Mouse (Mus musculus) thymus, postnatal 36 days (tissue): ENCODE measurements around the gene Rundc1.
"Not testable (repeated sequence)": the region's sequence is repeated elsewhere in the genome, so short reads cannot be mapped to it uniquely, and the experiment has no call there.

Experiments used
- DNase-seq, 2 experiments: peaks; one replicate each; pipeline ENCODE4 v3.0.0; 2022; ENCODE audit warnings: mixed read lengths in 2 of 2

Gene Rundc1

GRCm38 (mm10) chr11:101446319-101446718 lies 21.4 kb downstream of the Rundc1 start:
- no peak for DNase-seq

DNA sequence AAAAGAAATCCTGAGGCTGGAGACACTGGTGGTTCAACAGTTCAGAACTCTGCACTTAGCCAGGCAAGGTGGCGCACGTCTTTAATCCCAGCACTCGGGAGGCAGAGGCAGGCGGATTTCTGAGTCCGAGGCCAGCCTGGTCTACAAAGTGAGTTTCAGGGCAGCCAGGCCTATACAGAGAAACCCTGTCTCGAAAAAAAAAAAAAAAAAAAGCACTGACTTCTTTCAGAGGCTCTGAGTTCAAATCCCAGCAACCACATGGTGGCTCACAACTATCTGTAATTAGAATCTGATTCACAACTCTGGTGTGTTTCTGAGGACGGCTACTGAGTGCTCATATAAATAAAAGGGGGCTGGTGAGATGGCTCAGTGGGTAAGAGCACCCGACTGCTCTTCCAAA lies 22.0 kb downstream of the Rundc1 start:
- DNase-seq, result not testable (repeated sequence)

GRCm38 (mm10) chr11:101447786-101448185 lies 22.9 kb downstream of the Rundc1 start:
- DNase-seq, result no peak

DNA sequence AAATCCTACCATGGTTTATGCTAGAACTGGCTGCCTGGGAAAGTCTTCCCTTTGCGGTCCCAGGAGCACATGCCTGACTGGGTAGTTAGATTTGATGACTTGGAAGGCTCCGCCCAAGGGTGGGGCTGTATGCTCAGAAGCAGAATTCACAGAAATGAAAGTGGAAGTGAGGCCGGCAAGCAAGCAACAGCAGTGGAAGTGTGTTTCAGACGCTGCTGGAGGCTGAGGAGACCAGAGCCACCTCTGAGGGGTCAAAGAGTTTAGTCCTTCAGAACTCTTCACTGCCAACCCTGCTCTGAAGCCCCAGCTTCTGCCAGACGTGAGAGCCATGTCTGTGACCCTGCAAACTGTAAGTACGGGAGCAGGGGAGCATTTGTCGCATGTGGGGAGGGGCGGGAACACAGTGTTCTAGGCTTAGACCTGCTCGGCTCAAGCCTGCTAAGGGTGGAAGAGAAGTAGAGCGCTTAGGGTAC lies 23.4 kb downstream of the Rundc1 start, which contains the start of gene Ifi35:
Gene Ifi35, plus strand, starts transcription at position 134 of the 473 bp plus-strand sequence.
- DNase-seq, result peak; percentile 69 to 72

DNA sequence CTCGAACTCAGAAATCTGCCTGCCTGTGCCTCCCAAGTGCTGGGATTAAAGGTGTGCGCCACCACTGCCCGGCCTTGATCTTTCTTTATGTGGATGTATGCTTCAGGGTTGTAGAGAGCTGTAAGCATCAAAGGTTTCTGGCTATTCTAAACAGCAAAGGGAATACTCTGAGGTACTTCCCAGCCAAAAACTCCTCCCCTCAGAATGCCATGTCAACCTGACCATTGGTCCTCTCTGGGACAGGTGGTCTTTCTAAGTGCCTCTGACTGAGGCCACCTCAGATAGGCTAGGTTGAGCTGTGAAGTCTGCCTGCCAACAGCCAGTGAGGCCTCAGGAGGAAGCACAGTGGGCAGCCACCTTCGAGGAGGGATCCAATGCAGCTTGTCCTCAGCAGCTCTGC lies 24.0 kb downstream of the Rundc1 start:
- no peak for DNase-seq

- DNase-seq, result not testable (repeated sequence)
Observed at GRCm38 (mm10) chr11:101449596-101449995, 24.7 kb downstream of the Rundc1 start.

DNA sequence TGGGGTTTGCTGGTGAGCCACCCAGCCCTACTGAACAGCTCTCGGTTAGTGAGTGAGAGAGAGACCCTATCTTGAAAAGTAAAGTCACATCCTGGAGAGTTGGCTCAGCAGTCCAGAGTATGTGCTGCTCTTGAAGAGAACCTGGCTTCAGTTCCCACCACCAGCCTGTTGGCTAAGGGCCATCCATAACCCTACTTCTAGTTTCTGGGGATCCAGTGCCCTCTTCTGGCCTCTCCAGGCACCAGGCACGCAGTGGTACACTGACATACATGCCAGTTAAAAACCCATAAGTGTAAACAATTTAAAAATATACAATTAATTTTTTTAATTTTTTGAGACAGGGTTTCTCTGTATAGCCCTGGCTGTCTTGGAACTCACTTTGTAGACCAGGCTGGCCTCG lies 25.5 kb downstream of the Rundc1 start:
- peak; percentile 22 to 31 for DNase-seq

- no peak for DNase-seq
Observed at GRCm38 (mm10) chr11:101451536-101451935, 26.7 kb downstream of the Rundc1 start.

GRCm38 (mm10) chr11:101452093-101452774 lies 27.3 kb downstream of the Rundc1 start:
- no peak for DNase-seq

- no peak for DNase-seq
Observed at GRCm38 (mm10) chr11:101454702-101455101, 29.8 kb downstream of the Rundc1 start.

GRCm38 (mm10) chr11:101455627-101456026 lies 30.7 kb downstream of the Rundc1 start:
- DNase-seq, result no peak

DNA sequence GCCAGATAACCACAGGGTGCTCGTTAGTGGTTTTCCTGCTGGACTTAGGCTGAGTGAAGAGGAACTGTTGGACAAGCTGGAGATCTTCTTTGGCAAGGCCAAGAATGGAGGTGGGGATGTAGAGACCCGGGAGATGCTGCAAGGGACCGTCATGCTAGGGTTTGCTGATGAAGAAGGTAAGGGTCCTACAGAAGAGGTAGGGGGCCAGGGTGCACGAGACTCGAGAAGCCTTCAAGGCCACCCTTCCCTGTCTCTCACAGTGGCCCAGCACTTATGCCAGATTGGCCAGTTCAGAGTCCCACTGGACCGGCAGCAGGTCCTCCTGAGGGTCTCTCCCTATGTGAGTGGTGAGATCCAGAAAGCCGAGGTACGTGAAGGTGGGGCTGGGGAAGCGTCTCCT lies 32.7 kb downstream of the Rundc1 start:
- no peak for DNase-seq

- no peak for DNase-seq
Observed at GRCm38 (mm10) chr11:101458217-101458616, 33.3 kb downstream of the Rundc1 start.

DNA sequence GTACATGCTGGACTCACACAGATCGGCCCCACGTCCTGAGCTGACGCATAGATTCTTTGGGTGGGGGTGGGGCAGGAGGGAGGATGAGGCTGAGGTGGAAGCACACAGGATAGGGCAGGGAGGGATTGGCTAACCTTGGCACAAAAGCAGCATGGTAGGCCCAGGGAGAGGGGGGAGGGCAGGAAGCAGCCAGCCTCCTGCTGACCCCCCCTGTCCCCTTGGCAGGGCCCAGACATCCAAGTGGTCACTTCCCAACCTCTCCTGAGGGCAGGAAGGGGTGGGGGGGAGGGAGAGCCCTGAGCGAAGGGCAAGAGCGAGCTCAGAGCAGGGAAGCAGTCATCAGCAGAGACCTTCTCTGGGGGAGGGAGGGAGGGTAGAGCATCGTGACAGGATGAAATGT lies 34.8 kb downstream of the Rundc1 start:
- no peak for DNase-seq

- no peak for DNase-seq
Observed at GRCm38 (mm10) chr11:101460321-101460720, 35.4 kb downstream of the Rundc1 start.

DNA sequence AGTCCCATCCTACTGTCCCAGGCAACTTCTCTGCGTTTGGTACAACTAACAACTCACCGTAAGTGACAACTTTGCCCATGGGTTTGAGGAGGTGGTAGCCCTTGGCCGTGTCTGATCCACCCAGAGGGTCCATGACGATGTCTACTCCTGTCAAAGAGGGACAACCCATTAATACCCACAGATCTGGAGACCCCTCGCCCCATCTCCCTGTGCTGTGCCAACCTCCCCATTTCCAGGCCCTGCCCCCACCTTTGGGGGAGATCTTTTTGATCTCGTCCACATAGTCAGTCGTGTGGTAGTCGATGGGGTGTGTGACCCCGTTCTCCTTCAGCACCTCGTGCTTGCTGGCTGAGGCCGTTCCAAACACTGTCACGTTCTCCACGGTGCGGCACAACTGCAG lies 37.3 kb downstream of the Rundc1 start:
- DNase-seq, result no peak

GRCm38 (mm10) chr11:101462583-101463440 lies 37.9 kb downstream of the Rundc1 start:
- no peak for DNase-seq

GRCm38 (mm10) chr11:101464211-101465100 lies 39.6 kb downstream of the Rundc1 start, which contains the start of gene Rnd2:
Gene Rnd2, plus strand, starts transcription at chr11:101464999.
- DNase-seq, result no peak

DNA sequence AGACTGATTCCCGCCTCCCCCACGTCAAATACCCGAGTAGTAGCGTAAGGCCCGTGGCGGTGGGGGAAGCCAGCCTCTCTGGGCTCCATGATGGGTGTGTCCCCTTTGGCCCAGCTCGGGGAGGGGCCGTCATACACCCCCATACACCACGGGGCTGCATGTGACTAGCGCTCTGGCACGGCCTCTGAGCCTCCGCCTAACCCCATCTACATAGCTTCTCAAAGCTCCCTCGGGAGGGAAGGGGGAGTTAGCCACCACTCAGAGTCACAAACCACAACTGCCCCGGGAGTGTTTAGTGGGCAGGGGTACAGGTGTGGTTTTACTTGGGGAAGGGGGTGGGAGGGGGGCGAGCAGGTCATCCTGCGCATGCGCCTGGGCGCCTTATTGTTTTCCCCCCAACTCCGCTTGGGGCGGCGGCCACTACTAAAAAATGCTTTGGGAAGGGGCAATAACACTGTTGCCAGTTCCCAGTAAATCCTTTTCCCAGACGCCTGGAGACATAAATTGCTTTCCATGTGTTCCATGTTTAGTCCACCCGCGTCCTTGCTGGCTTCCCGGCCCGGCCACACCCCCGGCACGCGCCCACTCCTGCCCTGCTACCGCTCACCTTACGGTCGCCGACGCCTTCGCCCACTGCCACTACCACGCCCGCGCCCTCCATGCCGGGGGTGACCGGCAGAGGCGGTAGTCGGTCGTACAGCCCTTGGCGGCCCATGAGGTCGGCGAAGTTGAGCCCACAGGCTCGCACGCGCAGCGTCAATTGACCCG lies 40.4 kb downstream of the Rundc1 start:
- DNase-seq, result peak; percentile 36 to 57

DNA sequence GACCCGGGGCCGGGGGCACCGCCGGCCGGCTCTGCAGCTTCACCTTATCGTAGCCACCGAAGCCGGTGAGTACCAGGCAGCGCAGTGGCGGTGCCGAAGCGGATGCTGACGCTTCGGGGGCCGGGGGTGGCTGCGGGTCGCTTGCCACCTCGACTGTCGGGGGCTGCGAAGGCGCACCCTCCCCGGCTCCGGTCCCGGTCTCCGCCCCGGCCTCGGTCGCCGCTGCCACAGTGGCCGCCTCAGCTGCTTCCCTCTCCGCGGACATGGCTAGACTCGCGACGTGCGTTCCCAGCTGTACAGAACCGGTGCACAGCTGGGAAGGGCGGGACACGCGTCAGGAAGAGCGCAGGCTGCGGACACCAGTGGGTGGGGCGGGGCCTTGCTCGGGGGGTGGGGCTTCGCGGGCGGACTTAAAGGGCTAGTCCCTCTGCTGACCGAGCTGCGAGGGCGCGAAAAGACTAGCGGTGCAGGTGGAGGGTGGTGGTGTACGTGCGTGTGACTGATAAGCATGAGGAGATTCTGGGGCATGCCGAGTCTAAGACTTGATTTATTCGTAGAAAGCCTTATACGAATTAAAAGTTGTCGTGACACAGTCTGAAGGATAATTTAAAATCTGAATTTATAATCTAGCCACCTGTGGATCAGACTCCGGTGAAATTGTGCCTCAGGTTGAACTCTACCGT lies 41.1 kb downstream of the Rundc1 start, which contains the start of gene Vat1:
Gene Vat1, minus strand, starts transcription at position 362 of the 683 bp plus-strand sequence.
- peak; percentile 69 to 73 for DNase-seq

DNA sequence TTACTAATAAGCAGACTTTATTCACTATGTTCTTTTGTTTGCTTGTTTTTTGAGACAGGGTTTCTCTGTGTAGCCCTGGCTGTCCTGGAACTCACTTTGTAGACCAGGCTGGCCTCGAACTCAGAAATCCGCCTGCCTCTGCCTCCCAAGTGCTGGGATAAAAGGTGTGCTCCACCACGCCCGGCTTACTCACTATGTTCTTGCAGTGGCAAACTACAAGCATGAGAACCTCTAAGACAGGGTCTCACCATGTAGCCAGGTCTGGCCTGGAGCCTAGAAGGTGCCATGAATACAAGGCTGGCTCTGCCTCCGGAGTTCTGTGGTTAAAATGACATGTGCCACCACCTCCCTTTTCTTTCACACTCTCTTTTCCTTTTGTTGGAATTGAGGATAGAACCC lies 41.7 kb downstream of the Rundc1 start:
- DNase-seq, result not testable (repeated sequence)
